Mouse (Mus musculus): ENCODE measurements around the gene Dync1h1.

DNA sequence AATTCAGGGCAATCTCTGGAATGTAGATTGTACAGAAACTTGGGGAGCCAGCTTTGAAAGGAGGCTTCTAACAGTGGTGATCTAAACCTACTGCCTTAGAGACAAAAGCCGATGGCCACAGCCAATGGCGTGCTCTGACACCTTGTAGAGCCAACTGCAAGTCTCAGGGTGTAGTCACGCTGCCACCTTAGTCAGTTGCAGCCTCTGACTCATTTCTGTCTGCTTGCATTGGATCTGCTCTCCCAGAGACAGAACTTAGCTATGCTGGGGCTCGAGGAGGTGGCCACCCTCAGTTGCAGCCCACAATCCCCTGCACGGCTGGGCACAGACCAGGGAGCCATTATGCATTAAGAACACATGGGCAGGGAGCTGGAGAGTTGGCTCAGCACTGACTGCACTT, 47.9 kb upstream of the Dync1h1 start:
- TF ChIP-seq POLR2A (IDR thresholded peaks at IDR 0.05; ENCODE audit: low read depth, low read length) (no peak), SMC3 (IDR thresholded peaks at IDR 0.05; ENCODE audit: low read depth, low read length) (no peak), EP300 (IDR thresholded peaks at IDR 0.05; ENCODE audit: low read length) (no peak), CTCF (conservative IDR thresholded peaks at IDR 0.05 in 1 of 2, IDR thresholded peaks at IDR 0.05 in 1 of 2; ENCODE audit: low read depth in 2 of 2, low read length in 2 of 2) (no peak), CHD1 (IDR thresholded peaks at IDR 0.05; ENCODE audit: low read depth, low read length) (no peak), NELFE (IDR thresholded peaks at IDR 0.05; ENCODE audit: low read depth, low read length) (no peak), E2F4 (IDR thresholded peaks at IDR 0.05; ENCODE audit: insufficient replicate concordance, low read depth, low read length) (no peak), TBP (conservative IDR thresholded peaks at IDR 0.05; ENCODE audit: low read depth, low read length) (no peak), USF1 (IDR thresholded peaks at IDR 0.05; ENCODE audit: low read depth, low read length) (no peak), ZMIZ1 (IDR thresholded peaks at IDR 0.05; ENCODE audit: low read depth, low read length) (no peak), JUND (conservative IDR thresholded peaks at IDR 0.05; ENCODE audit: low read depth, low read length) (no peak), KAT2A (IDR thresholded peaks at IDR 0.05; ENCODE audit: insufficient replicate concordance, low read length) (no peak), ZKSCAN1 (IDR thresholded peaks at IDR 0.05; ENCODE audit: borderline replicate concordance, low read depth, low read length) (no peak), NRF1 (IDR thresholded peaks at IDR 0.05; ENCODE audit: low read depth, low read length) (no peak)

All from CH12.LX (cell line).